Mouse (Mus musculus) forelimb bud, embryonic 11.5 days (tissue): Measurements from ENCODE around the gene Amotl1.
A peak's percentile ranks its signal among the peaks of the same experiment; 100 is the strongest.
"Not testable (repeated sequence)": the region's sequence is repeated elsewhere in the genome, so short reads cannot be mapped to it uniquely, and the experiment has no call there.

Source experiments
- DNase-seq: peaks from one replicate; pipeline ENCODE4 v3.0.0-alpha.2; 2012; ENCODE audit warnings: low read depth, low spot score

Amotl1 gene

GRCm38 (mm10) chr9:14604363-14604762 is 40.5 kb downstream of the Amotl1 start:
- DNase-seq, result no peak

- DNase-seq, result no peak
Measured at GRCm38 (mm10) chr9:14603475-14603874, 41.4 kb downstream of the Amotl1 start.

GRCm38 (mm10) chr9:14599799-14600198 is 45.1 kb downstream of the Amotl1 start:
- DNase-seq, result no peak

GRCm38 (mm10) chr9:14598157-14598556 is 46.7 kb downstream of the Amotl1 start:
- DNase-seq, result no peak

- DNase-seq, result no peak
Measured at GRCm38 (mm10) chr9:14597429-14597828, 47.4 kb downstream of the Amotl1 start.

- DNase-seq, result no peak
Measured at GRCm38 (mm10) chr9:14596858-14597257, 48.0 kb downstream of the Amotl1 start.

- DNase-seq, result no peak
Measured at GRCm38 (mm10) chr9:14596427-14596826, 48.4 kb downstream of the Amotl1 start.

- no peak for DNase-seq
Measured at GRCm38 (mm10) chr9:14595893-14596292, 49.0 kb downstream of the Amotl1 start.

- DNase-seq, result no peak
Measured at GRCm38 (mm10) chr9:14593880-14594279, 51.0 kb downstream of the Amotl1 start.

GRCm38 (mm10) chr9:14590666-14591065 is 54.2 kb downstream of the Amotl1 start:
- DNase-seq, result no peak

GRCm38 (mm10) chr9:14588690-14589089 is 56.2 kb downstream of the Amotl1 start:
- no peak for DNase-seq

- peak; percentile 34 for DNase-seq
Measured at GRCm38 (mm10) chr9:14585702-14586101, 59.2 kb downstream of the Amotl1 start.

GRCm38 (mm10) chr9:14578960-14579359 is 65.9 kb downstream of the Amotl1 start:
- DNase-seq, result no peak

- DNase-seq, result not testable (repeated sequence)
Measured at GRCm38 (mm10) chr9:14576359-14576758, 68.5 kb downstream of the Amotl1 start.

GRCm38 (mm10) chr9:14574760-14575399 is 70.0 kb downstream of the Amotl1 start:
- DNase-seq, result no peak

- no peak for DNase-seq
Measured at GRCm38 (mm10) chr9:14569175-14569975, 75.5 kb downstream of the Amotl1 start.

GRCm38 (mm10) chr9:14568487-14568886 is 76.4 kb downstream of the Amotl1 start:
- DNase-seq, result no peak

GRCm38 (mm10) chr9:14564486-14564885 is 80.4 kb downstream of the Amotl1 start:
- DNase-seq, result no peak

GRCm38 (mm10) chr9:14563351-14563750 is 81.5 kb downstream of the Amotl1 start:
- no peak for DNase-seq

GRCm38 (mm10) chr9:14560545-14560944 is 84.3 kb downstream of the Amotl1 start:
- DNase-seq, result no peak

GRCm38 (mm10) chr9:14559996-14560395 is 84.9 kb downstream of the Amotl1 start:
- no peak for DNase-seq

GRCm38 (mm10) chr9:14559430-14559829 is 85.4 kb downstream of the Amotl1 start:
- no peak for DNase-seq

GRCm38 (mm10) chr9:14558332-14558731 is 86.5 kb downstream of the Amotl1 start:
- DNase-seq, result no peak
